Mouse (Mus musculus) mature B cell (primary cell): ENCODE results near the gene Dtx3.
"Not testable (repeated sequence)": the region's sequence is repeated elsewhere in the genome, so short reads cannot be mapped to it uniquely, and the experiment has no call there.

ENCODE experiments used
- in situ Hi-C: fragments of 300-500 bp; cut with MboI; formaldehyde crosslinking; loops from 2 replicates; pipeline ENCODE4 v1.14.3; 2019

The Dtx3 gene

GRCm38 (mm10) chr10:127205373-127205772, 9.8 kb upstream of the Dtx3 start:
- in situ Hi-C loops, result no loop called here

DNA sequence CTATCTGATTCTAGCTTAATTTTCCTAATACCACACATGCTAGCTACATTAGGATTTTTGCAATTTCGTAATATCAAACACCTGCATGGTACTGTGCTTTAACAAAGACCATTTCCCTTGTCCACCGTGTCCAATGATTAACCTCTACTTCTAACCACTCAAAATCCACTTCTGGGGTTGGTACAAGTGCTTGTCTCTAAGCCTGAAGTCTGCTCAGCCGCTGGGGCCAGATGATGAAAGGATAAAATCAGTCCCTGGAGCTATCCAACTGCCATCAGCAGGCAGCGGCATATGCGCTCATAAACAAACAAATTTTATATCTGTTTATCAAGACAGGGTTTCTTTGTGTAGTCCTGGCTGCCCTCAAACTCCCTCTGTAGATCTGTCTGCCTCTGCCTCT, 9.1 kb upstream of the Dtx3 start:
- in situ Hi-C loops, result no loop called here

DNA sequence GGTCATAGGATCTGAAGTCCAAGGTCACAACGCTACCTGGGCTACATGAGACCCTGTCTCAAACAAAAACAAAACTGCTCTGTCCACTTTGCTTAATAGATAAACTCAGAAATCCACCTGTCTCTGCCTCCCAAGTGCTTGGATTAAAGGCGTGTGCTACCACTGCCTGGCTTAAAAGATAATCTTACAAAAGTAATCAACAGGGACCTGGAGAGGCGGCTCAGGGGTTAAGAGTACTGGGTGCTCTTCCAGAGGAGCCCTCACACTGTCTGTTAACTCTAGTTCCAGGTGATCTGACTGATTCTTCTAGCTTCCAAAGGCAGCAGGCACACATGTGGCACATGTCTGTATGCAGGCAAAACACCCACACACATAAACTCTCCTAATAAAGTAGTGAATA, 7.6 kb upstream of the Dtx3 start:
- in situ Hi-C loops, result no loop called here

GRCm38 (mm10) chr10:127200279-127200678, 4.8 kb upstream of the Dtx3 start:
- in situ Hi-C loops, result no loop called here

GRCm38 (mm10) chr10:127199474-127199873, 3.9 kb upstream of the Dtx3 start:
- in situ Hi-C loops, result no loop called here

- in situ Hi-C loops, result no loop called here
Measured at GRCm38 (mm10) chr10:127199068-127199467, 3.5 kb upstream of the Dtx3 start.

DNA sequence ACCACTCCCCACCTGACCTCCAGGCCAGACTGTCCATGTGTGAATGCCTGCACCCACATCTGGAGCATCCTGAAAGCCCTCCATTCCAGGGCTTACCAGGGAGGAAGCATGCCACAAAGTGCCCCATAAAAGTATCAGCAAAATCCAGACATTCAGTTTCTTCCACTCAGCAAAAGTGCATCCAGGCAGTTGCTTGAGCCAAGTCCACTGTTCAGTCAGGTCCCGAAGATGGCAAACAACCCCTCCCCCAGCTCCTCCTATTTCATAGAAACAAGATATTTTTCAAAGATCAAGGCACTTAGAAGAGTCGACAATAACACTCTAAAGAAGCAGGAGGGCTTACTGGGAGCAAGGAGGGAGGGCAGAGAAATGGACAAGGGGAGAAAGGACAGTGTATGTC, 3.0 kb upstream of the Dtx3 start:
- in situ Hi-C loops, result no loop called here

GRCm38 (mm10) chr10:127197505-127198110, 2.1 kb upstream of the Dtx3 start:
- in situ Hi-C loops, result no loop called here

DNA sequence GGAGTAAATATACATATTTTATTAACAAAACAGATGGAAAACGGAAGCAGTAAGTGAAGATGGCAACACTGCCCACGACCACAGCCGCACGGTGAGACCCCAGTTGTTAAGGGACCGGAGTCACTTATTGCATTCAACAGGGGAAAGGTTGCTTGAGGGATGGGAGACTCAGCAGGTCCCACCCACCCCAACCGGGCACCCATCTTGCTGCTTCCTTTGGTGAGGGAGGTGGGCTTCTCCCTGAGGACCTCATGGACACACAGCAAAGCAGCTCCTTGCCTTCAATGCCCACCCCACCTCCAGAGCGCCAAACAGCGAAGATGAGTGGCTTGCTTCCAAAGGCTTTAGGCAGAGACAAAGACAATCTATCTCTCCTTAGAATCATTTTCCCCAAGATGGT, 1.6 kb upstream of the Dtx3 start:
- in situ Hi-C loops, result no loop called here

DNA sequence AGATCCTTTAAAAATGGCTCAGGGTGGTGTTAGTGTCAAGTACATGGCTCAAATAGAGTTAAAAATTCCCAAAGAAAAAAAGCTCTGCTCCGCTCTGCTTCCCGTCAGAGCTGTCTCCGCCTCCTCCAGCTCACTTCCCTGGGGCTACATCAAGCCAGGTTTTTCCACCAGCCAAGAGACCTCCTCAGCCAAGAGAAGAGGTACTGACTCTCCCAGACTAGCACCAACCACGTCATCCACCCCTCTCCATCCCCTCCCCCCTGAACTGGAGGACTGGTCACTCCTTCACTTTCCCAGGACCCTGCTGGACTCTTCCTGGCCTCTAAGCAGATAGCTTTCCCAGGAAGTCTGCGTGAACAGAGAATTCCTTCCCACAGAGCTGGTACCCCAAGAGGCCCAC, 864 bp upstream of the Dtx3 start:
- in situ Hi-C loops, result no loop called here

- in situ Hi-C loops, result no loop called here
Measured at GRCm38 (mm10) chr10:127194428-127195327, 850 bp downstream of the Dtx3 start.

GRCm38 (mm10) chr10:127193011-127193410, 2.5 kb downstream of the Dtx3 start:
- in situ Hi-C loops, result no loop called here

DNA sequence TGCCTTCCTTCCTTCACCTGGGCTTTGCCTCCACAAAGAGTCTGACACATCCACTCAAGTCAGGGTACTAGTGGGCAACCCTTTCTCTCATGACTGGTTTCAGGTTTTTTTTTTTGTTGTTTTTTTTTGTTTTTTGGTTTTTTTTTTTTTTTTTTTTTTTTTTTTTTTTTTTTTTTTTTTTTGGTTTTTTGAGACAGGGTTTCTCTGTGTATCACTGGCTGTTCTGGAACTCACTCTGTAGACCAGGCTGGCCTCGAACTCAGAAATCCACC, 3.5 kb downstream of the Dtx3 start:
- in situ Hi-C loops, result not testable (repeated sequence)

DNA sequence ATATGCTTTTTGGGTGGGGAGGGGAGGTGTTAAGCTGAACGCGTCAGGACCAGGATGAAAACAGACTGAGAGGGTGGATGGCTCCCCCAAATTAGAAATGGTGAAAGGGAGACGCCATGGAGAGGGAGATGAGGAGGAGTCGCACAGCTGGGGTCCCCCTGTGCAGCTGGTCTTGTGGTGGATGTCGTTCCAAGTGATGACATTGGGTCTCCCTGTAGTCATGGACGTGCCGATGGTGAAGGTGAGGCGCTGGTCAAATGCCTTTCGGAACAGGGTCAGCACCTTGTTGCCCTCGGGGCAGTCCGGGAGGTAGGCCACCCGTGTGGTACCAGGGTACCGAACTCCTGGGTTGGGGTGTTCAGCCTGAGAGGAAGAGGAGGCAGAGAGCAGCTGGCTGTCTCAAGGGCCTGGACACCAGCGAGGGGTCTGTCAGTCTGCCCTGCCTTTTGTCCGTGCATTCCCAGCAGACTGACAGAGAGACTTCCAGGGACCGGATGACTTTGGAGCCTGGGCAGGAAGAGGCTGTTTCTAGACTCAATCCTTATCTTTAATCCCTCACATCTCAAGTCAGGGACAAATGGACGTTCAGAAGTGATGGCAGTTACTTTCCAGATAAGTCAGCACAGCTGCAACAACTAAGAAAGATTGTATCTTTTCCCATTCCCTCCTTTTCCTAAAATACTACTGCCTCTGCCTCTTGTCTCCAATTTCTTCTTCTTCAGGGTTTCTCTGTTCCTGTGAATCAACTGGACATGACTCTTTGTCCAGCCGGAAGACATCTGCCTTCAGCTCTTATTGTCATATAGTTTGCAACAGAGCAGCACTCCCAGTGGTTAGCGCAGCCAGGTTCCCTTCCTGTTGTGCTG, 4.1 kb downstream of the Dtx3 start:
- in situ Hi-C loops, result no loop called here

GRCm38 (mm10) chr10:127190398-127191190, 4.9 kb downstream of the Dtx3 start:
- in situ Hi-C loops, result no loop called here

DNA sequence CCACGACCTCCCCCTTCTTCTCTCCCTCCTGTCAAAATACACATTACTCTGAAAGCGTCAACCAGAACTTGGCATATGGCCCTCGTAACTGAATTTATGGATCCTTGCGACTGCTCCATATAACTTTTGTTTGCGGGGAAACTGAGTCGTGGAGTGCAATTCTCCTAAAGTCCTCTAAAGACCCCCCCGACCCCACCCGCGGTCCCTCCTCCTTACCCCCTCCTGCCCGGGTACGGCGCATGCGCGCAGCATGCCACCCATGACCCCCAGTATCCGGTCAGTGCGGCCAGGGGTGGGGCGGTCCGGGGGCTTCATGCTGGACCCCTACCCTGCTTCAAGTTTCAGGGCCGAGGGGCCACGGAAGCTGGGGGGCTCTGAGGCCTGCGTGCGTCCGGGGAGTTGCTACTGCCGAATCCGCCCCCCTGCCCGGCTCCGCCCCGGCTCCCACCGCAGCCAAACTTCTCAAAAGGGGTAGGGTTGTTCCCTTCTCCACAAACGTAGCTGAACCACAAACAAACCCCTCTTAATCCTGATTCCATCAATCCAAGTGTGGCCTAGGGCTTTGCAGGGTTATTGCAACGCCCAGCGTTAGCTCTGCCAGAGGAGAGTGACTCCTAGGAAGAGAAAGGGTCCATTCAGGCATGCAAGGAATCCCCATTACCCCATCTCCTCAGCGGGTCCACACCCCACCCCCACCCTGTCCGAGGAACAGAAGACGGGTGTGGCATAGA, 5.7 kb downstream of the Dtx3 start, which contains the start of gene Arhgef25:
TSS of gene Arhgef25 (minus strand) at position 433 of the 731 bp plus-strand sequence.
- in situ Hi-C loops, result no loop called here

- in situ Hi-C loops, result no loop called here
Measured at GRCm38 (mm10) chr10:127189116-127189650, 6.3 kb downstream of the Dtx3 start.

DNA sequence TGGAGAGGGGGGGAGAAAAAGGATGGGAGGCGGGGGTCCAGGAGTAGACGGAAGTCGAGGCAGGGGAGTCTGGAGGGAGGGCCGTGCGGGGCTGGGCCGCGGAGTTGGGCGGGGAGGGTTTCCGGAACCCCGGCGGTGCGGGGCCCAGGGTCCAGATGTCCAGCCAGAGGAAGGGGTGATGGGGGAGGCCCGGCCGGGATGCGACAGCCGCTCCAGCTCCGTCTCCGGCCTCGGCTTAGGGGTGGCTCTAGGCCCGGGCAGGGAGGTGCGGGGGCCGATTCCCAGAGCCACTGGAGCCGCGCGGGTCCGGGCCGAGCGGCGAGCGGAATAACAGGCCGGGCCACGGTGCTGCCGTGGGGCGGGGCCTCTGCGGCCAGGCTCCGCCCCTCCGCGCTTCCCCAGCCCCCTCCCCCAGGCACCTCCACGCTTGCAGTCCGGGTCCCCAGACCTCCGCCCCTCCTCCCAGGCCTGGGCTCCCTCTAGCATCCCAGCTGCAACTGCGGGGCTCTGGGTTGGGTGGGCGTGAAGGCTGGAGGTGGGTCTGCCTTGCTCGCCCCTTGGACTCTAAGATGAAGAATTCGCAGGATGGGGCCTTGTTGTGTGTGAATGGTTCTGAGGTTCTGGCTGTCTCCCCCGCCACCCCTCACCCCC, 6.9 kb downstream of the Dtx3 start:
- in situ Hi-C loops, result no loop called here

DNA sequence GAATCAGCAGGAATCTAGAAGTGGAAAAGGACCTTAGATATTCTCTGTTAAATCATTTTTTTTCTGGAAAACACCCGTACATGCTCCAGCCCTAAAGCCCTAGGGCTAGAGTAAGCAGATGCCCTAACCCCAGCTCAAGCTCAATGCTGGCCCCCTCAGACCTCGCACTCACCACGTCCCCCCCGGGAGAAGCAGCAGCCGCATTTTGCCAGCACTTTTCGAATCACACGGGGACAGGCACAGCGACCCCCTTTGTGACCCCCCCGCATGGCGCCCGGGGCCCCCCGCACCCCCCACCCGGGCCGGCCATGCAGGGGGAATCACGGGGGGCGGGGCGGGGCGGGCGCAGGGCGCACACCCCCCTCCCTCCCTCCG, 7.5 kb downstream of the Dtx3 start:
- in situ Hi-C loops, result no loop called here

- in situ Hi-C loops, result no loop called here
Measured at GRCm38 (mm10) chr10:127187371-127188078, 8.0 kb downstream of the Dtx3 start.
